Mouse (Mus musculus) left cerebral cortex, adult 6 months (tissue): ENCODE data around the gene Myd88. TPM values are rescaled to one million over a fixed set of nuclear protein-coding genes. Genes with fewer than 3 reads are reported as not detected.

Source experiments
- long read RNA-seq, 2 experiments: library from polyadenylated mRNA; unstranded; transcript quantifications; one replicate each; pipeline ENCODE4 v2.0.0; 2019 to 2020
- polyA plus RNA-seq: library from polyadenylated mRNA; unstranded; fragments of <200 nt; fragmentation: Nextera tagmentation; gene quantifications from 2 replicates; pipeline ENCODE4 v1.2.3, GENCODE M21; 2021

Myd88 gene
- polyA plus RNA-seq = 4.8 and 4.9 TPM in 2 replicates
- long read RNA-seq, experiment 1, transcript Myd88-201 (6 exons, 1,960 nt) = major isoform, 31 of 41 reads
- long read RNA-seq, experiment 1, partial matches to known transcripts = 1 of 41 reads
- long read RNA-seq, experiment 1, other reads (novel, unspliced or antisense) = 9 of 41 reads
- long read RNA-seq, experiment 2, partial matches to known transcripts = 2 of 4 reads
- long read RNA-seq, experiment 2, other reads (novel, unspliced or antisense) = 0 of 4 reads

DNA sequence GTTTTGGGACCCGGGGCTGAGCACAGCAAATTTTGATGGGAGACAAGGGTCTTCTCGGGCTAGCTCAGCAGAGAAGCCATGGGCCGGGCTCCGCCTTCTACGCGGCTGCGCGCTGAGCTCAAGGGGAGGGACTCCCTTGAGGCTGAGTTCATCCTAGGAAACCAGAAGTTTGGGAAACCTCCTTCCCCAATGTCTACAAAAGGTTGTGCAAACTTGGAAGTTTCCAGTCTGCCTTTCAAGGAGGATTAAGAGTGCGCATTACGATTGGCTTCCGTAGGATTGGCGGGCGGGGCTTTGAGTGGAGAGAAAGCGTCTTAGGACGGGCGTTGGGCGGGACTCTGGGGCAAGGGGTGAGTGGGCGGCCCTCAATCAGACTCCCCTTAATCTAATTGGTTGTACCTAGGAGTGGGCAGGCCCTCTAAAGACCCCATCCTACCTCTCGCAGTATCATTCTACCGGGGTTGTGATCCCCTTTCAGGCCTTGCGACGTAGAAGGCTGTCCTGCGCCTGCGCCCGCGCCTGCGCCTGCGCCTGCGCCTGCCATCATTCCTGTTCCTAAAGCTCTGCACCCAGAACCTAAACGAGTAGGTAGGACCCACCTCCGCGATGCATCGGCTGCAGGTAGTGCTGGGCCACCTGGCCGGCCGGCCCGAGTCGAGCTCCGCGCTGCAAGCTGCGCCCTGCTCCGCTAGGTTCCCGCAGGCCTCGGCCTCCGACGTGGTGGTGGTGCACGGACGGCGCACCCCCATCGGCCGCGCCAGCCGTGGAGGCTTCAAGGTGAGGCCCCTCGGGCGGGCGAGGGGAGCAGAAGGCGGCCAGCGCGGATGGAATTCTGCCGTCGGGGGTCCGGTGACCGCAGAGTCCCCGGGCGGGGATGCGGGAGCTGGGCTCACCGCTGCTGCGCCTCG lies at the start of gene Myd88:
Myd88 (minus strand) TSS at position 503 of the 908 bp plus-strand sequence.

DNA sequence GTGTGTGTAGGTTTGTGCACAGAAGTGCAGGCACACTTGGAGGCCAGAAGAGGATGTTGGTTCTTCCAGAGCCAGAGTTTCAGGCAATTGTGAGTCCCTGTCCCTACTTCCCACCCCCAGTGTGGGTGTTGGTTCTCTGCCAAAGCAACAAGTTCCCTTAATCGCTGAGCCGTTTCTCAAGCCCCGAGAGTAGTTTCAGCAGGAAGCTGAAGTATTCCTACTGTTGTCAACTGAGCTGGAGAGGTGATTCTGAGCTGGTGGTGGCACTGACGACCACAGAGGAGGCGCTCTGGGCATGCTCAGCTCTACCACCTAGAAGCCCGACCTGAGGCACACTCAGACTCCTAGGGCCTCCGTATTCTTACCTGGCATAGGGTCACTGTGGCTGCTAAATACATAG lies 24.1 kb upstream of the Myd88 start, which contains the start of gene Slc22a14:
Slc22a14 (minus strand) TSS at position 270 of the 400 bp plus-strand sequence.

GRCm38 (mm10) chr9:119357331-119358057 lies 16.3 kb upstream of the Myd88 start, which contains the start of gene Xylb:
Gene Xylb, plus strand, starts transcription at chr9:119357381.

GRCm38 (mm10) chr9:119339558-119340211 lies 1.5 kb downstream of the Myd88 start, which contains the start of gene Acaa1a:
Gene Acaa1a, plus strand, starts transcription at chr9:119339676.

GRCm38 (mm10) chr9:119322289-119323259 lies 18.6 kb downstream of the Myd88 start, which contains the start of gene Oxsr1:
Gene Oxsr1, minus strand, starts transcription at chr9:119322427.

Other genes with a start within 250 kb of the Myd88 start
- 8.4 and 10.5 TPM in 2 replicates for gene Plcd1, start 247.9 kb downstream of the Myd88 start, polyA plus RNA-seq
- gene Dlec1, start 238.9 kb downstream of the Myd88 start, polyA plus RNA-seq = 0.83 and 1.7 TPM in 2 replicates
- gene Acaa1b, start 184.3 kb downstream of the Myd88 start, polyA plus RNA-seq = 0.80 and 1.4 TPM in 2 replicates
- gene Gm47289, start 182.2 kb downstream of the Myd88 start, polyA plus RNA-seq = not detected in 2 replicates
- not detected in 2 replicates for gene Slc22a13, start 132.3 kb downstream of the Myd88 start, polyA plus RNA-seq
- gene Oxsr1, start 19.0 kb downstream of the Myd88 start, polyA plus RNA-seq = 2.8 and 4.3 TPM in 2 replicates
- gene Acaa1a, start 1.7 kb downstream of the Myd88 start, polyA plus RNA-seq = 92.4 and 118 TPM in 2 replicates
- 1.9 and 3.0 TPM in 2 replicates for gene Xylb, start 16.0 kb upstream of the Myd88 start, polyA plus RNA-seq
- gene Slc22a14, start 24.1 kb upstream of the Myd88 start, polyA plus RNA-seq = not detected in 2 replicates
- 3.5 and 7.6 TPM in 2 replicates for gene Acvr2b, start 60.7 kb upstream of the Myd88 start, polyA plus RNA-seq
- gene Exog, start 103.5 kb upstream of the Myd88 start, polyA plus RNA-seq = 20.2 and 23.2 TPM in 2 replicates
- 0.26 and 0.41 TPM in 2 replicates for gene Scn5a, start 237.6 kb upstream of the Myd88 start, polyA plus RNA-seq